Mouse (Mus musculus): Measurements from ENCODE around the gene Parp12.

Gene Parp12

GRCm38 (mm10) chr6:39117584-39118455, at the start of gene Parp12:
Parp12 (minus strand) TSS chr6:39118349.
- CTCF ChIA-PET = no interaction called here

DNA sequence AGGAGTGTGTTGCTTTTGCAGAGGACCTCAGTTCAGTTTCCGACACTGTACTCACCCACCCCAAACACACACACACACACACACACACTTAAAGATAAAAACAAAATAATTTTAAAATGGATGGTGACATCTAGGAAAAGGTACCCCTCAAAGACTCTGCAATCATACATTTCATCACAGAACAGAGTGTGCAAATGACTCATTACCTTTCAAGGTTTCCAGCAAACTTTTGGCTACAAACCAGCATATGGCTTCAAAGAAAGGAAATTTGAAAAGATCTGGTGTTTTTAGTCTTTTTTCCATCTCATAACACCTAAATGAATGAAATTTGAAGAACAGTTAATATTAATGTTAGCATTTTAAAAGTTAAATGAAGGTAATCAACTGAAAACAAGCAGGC, 46.7 kb upstream of the Parp12 start:
- CTCF ChIA-PET = no interaction called here

DNA sequence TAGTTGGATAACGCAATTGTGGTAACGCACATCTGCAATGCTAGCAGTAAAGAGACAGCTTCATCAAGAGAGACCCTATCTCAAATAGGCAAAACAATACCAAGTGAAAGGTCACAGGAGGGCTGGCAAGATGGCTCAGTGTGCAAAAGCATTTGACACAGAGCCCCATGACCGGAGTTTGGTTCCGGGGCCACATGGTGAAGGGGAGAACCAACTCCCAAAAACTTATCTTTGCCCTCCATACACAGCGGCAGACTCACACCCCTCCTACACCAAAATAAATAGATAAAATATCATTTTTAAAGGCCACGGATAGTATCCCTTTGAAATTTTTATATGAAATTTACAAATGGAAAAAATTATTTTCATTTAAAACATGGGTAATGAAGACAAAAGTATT, 43.8 kb upstream of the Parp12 start:
- CTCF ChIA-PET = no interaction called here

GRCm38 (mm10) chr6:39146041-39146440, 27.9 kb upstream of the Parp12 start:
- CTCF ChIA-PET = no interaction called here

DNA sequence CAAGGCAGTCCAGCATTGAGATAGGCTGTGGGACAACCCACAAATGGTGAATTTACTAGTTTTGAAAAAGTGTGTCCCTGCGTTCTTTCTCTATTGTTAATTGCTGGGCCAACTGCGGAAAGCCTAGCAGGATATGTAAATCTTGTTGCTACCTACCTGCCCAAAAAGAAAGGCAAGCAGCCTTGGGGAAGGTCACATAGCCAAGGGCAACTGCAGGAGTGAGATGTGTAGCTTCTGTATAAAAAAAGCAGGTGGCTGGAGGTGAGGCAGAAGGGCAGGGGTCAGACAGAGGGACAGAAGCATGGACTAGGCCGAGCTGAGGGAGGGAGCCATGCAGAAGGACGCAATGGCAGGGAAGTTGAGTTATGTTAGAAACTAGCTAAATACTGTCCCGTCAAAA, 14.4 kb upstream of the Parp12 start:
- CTCF ChIA-PET = interaction anchor here (0.5 to 0.6 kb wide), 2 partner anchors 144 to 588 kb away, joined by 3 to 4 read pairs; no protein-coding TSS in a partner anchor

- CTCF ChIA-PET = no interaction called here
Measured at GRCm38 (mm10) chr6:39131480-39131879, 13.3 kb upstream of the Parp12 start.

DNA sequence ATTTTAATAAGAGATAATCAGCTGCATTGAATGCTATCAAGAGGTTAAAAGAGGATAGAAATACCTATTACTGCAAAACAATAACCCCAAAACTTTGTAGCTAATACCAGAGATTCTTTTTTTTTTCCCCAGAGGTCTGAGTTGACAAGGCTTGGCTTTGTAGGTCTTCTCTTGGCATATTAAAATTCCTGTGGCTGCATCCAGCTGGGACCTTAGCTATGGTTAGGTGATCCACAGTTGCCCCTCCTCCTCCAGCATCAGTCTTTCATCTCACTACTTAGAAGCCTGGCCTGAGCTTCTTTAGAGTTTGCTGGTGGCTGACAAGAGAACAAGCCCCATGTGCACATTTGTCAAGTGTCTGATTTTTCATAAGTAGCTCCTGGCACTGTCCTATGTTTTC, 6.6 kb upstream of the Parp12 start:
- CTCF ChIA-PET = interaction anchor here (1.1 kb wide), 1 partner anchor 48 kb away, joined by 3 read pairs; no protein-coding TSS in a partner anchor

- CTCF ChIA-PET = no interaction called here
Measured at GRCm38 (mm10) chr6:39120685-39121084, 2.5 kb upstream of the Parp12 start.

GRCm38 (mm10) chr6:39118456-39118881, 320 bp upstream of the Parp12 start:
- CTCF ChIA-PET = no interaction called here

- CTCF ChIA-PET = no interaction called here
Measured at GRCm38 (mm10) chr6:39115438-39115837, 2.7 kb downstream of the Parp12 start.

DNA sequence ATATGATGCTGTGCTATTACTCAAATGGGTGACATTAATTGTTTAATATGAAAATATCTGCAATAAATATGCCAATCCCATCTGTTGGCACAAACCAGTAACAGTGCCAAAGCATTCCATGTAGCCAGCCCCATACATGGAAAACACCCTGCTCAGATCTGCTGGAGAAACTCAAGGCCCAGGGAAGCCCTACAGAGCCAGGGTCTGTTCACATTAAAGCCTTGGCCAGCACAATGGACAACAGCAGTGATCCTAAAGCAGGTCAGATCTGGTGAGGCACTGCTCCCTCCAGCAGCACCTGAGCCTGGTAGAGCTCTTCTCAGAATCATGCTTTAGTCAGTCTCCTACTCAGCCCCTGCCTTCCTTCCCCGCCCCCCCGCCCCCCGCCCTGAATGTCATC, 5.0 kb downstream of the Parp12 start:
- CTCF ChIA-PET = interaction anchor here (0.6 kb wide), 1 partner anchor 442 kb away, joined by 5 read pairs; no protein-coding TSS in a partner anchor

DNA sequence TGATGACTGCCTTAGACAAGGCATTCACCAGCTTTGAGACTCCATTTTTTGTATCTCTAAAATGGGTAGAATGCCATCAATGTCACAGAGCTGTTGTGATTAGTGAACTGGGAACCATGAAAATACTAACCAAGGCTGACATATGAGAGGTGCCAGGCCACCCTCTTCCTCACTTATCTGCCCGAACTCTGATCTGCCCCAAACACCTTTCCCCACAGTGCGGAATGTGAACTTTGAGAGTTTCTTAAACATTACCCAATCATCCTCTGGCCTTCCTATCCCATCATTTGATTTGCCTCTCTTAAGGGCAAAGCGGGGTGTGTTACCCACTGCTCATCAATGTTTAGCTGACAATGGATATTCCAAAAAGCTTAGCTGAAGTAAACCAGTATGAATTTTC, 5.4 kb downstream of the Parp12 start:
- CTCF ChIA-PET = no interaction called here

GRCm38 (mm10) chr6:39106812-39107211, 11.3 kb downstream of the Parp12 start:
- CTCF ChIA-PET = interaction anchor here (0.6 kb wide), 1 partner anchor 126 kb away, joined by 4 read pairs; no protein-coding TSS in a partner anchor

- CTCF ChIA-PET = interaction anchor here (0.5 to 0.6 kb wide), 2 partner anchors 172 to 339 kb away, joined by 3 to 12 read pairs; no protein-coding TSS in a partner anchor
Measured at GRCm38 (mm10) chr6:39104631-39105030, 13.5 kb downstream of the Parp12 start.

DNA sequence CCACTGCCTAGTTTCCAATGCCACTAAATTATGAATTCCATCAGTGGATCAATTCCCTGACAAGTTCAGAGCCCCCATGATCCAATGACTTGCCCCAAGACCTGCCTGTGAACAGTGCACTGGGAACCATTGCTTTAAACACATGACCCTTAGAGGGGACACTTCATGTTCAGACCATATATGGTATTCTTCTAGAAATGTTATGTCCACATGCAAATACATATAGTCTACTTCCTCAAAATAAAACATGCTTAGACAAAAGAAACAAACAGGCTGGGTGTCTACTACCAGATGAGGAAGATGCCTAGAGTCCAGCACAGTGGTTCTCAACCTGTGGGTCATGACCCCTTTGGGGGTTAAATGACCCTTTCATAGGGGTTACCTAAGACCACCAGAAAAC, 41.7 kb downstream of the Parp12 start:
- CTCF ChIA-PET = no interaction called here

- CTCF ChIA-PET = no interaction called here
Measured at GRCm38 (mm10) chr6:39074186-39074585, 44.0 kb downstream of the Parp12 start.

GRCm38 (mm10) chr6:39072664-39073063, 45.5 kb downstream of the Parp12 start:
- CTCF ChIA-PET = no interaction called here

DNA sequence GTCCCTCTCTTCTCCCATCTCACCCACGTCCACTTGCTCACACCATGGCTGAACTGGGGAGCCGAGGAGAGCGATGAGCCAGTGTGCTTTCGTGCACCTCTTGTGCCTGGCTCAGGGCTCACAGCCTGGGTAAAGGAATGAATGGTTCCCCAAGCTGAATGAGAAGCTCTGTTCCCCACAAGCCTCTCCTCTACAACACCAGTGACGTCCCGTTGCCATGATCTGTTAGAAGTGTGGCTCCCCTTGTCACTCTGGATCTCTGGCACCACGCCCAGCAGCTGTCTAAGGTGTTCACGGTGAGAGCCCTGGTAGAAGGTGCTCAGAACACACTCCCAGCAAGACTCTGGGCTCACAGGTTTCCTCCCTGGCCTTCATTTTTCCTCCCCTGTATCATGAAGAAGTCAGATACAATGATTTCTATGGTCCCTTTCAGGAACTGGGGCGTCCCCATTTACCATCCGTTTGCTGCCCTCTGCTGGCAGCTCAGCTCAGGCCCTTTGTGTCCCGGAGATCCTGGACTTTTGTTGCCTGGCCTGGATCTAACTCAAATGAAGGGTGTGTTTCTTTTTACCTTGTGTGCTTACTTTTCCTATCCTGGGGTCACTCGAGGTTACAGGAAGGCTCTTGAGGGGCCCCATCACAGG, 51.1 kb downstream of the Parp12 start:
- CTCF ChIA-PET = no interaction called here

- CTCF ChIA-PET = no interaction called here
Measured at GRCm38 (mm10) chr6:39063541-39063940, 54.6 kb downstream of the Parp12 start.

- CTCF ChIA-PET = interaction anchor here (0.6 kb wide), 1 partner anchor 259 kb away, joined by 4 read pairs; no protein-coding TSS in a partner anchor
Measured at GRCm38 (mm10) chr6:39061180-39061579, 57.0 kb downstream of the Parp12 start.

DNA sequence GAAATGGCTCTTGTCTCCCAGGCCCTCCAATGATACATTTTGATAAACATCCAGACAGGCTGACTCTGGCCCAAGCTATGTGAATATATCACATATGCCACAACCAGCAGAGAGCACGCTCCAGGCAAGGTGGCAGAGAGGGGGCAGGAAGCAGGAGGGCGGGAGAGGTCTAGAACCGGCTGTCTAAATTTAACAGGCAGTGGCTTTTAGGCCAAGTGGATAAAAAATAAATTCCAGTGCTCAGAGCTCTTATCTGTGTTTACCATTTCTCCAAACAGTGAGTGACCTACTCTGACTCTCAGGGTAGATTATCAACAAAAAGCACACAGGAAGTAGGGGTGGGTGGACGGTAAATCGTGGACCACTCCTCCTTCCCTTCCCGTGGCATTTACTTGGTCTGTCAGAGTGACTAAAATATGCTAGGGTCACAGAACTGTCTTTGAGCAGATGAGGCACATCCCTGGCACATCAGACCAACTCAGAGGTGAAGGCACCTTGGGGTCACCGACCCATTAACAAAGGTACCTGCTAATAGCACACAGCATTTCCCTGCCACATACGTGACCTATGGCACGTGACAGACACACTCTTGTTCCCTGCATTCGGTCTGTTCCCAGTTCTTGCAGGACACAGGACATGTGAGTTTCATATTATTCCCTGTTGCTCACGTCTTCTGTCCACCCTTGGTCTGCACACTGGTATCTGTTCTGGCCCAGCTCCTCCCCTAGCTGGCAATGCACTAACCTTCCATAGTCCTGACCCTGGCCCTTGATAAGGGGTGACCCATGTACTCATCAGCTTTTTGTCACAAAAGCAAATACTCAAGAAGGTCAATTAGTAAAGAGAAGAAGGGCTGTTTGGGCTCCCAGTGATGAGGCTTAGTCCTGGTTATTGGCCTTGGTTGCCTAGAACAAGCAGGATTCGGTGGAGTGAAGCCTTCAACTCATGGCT, 58.3 kb downstream of the Parp12 start:
- CTCF ChIA-PET = interaction anchor here (0.5 kb wide), 1 partner anchor 8 kb away, joined by 3 read pairs; no protein-coding TSS in a partner anchor

- CTCF ChIA-PET = no interaction called here
Measured at GRCm38 (mm10) chr6:39058936-39059335, 59.2 kb downstream of the Parp12 start.
